Mouse (Mus musculus): ENCODE measurements at regions not wholly inside any gene's neighbourhood (a gene's known extent, or its start where the extent isn't known, plus 50 kb on each side); places are given as distances from the start of the nearest gene placed in this dataset.
"Not testable (repeated sequence)": the region's sequence is repeated elsewhere in the genome, so short reads cannot be mapped to it uniquely, and the experiment has no call there.

- peak; percentile 72 to 75 for DNase-seq (ENCODE audit: low spot score in 2 of 2)
Observed at GRCm38 (mm10) chr17:47271979-47272677, 96.6 kb upstream of the Mrps10 start.

GRCm38 (mm10) chr17:47269053-47269891 is 99.4 kb upstream of the Mrps10 start:
- DNase-seq (ENCODE audit: low spot score in 2 of 2), result no peak

GRCm38 (mm10) chr17:47267843-47268242 is 100.8 kb upstream of the Mrps10 start:
- no peak for DNase-seq (ENCODE audit: low spot score in 2 of 2)

- DNase-seq (ENCODE audit: low spot score in 2 of 2), result no peak
Observed at GRCm38 (mm10) chr17:47267076-47267475, 101.6 kb upstream of the Mrps10 start.

- peak in 1 of 2 experiments; percentile 42 for DNase-seq (ENCODE audit: low spot score in 2 of 2)
Observed at GRCm38 (mm10) chr17:47266335-47266734, 102.4 kb upstream of the Mrps10 start.

- DNase-seq (ENCODE audit: low spot score in 2 of 2), result no peak
Observed at GRCm38 (mm10) chr17:47262986-47263385, 105.7 kb upstream of the Mrps10 start.

GRCm38 (mm10) chr17:47262141-47262540 is 106.5 kb upstream of the Mrps10 start:
- no peak for DNase-seq (ENCODE audit: low spot score in 2 of 2)

- DNase-seq (ENCODE audit: low spot score in 2 of 2), result no peak
Observed at GRCm38 (mm10) chr17:47260976-47261375, 107.7 kb upstream of the Mrps10 start.

GRCm38 (mm10) chr17:47258296-47258695 is 110.4 kb upstream of the Mrps10 start:
- DNase-seq (ENCODE audit: low spot score in 2 of 2), result no peak

GRCm38 (mm10) chr17:47255209-47255608 is 113.5 kb upstream of the Mrps10 start:
- DNase-seq (ENCODE audit: low spot score in 2 of 2), result no peak

GRCm38 (mm10) chr17:47254026-47254425 is 114.7 kb upstream of the Mrps10 start:
- no peak for DNase-seq (ENCODE audit: low spot score in 2 of 2)

GRCm38 (mm10) chr17:47250001-47250400 is 118.7 kb upstream of the Mrps10 start:
- no peak for DNase-seq (ENCODE audit: low spot score in 2 of 2)

- DNase-seq (ENCODE audit: low spot score in 2 of 2), result no peak
Observed at GRCm38 (mm10) chr17:47249176-47249575, 119.5 kb upstream of the Mrps10 start.

GRCm38 (mm10) chr17:47248053-47248452 is 120.6 kb upstream of the Mrps10 start:
- DNase-seq (ENCODE audit: low spot score in 2 of 2), result peak; percentile 46 to 60

GRCm38 (mm10) chr17:47247516-47247915 is 121.2 kb upstream of the Mrps10 start:
- no peak for DNase-seq (ENCODE audit: low spot score in 2 of 2)

- no peak for DNase-seq (ENCODE audit: low spot score in 2 of 2)
Observed at GRCm38 (mm10) chr17:47246605-47247004, 122.1 kb upstream of the Mrps10 start.

- no peak for DNase-seq (ENCODE audit: low spot score in 2 of 2)
Observed at GRCm38 (mm10) chr17:47245635-47246034, 123.1 kb upstream of the Mrps10 start.

- no peak for DNase-seq (ENCODE audit: low spot score in 2 of 2)
Observed at GRCm38 (mm10) chr17:47239086-47239485, 129.6 kb upstream of the Mrps10 start.

- DNase-seq (ENCODE audit: low spot score in 2 of 2), result not testable (repeated sequence)
Observed at GRCm38 (mm10) chr17:47237881-47238280, 130.8 kb upstream of the Mrps10 start.

- no peak for DNase-seq (ENCODE audit: low spot score in 2 of 2)
Observed at GRCm38 (mm10) chr17:47234343-47234742, 134.3 kb upstream of the Mrps10 start.

GRCm38 (mm10) chr17:47233003-47233678 is 135.5 kb upstream of the Mrps10 start:
- no peak for DNase-seq (ENCODE audit: low spot score in 2 of 2)

GRCm38 (mm10) chr17:47230715-47231114 is 138.0 kb upstream of the Mrps10 start:
- DNase-seq (ENCODE audit: low spot score in 2 of 2), result no peak
